Mouse (Mus musculus) retina, embryonic 14.5 days (tissue): ENCODE measurements around the gene Ubxn11.

Experiments used
- DNase-seq: peaks from one replicate; pipeline ENCODE4 v3.0.0-alpha.2; 2015; ENCODE audit warnings: low spot score

Gene Ubxn11

DNA sequence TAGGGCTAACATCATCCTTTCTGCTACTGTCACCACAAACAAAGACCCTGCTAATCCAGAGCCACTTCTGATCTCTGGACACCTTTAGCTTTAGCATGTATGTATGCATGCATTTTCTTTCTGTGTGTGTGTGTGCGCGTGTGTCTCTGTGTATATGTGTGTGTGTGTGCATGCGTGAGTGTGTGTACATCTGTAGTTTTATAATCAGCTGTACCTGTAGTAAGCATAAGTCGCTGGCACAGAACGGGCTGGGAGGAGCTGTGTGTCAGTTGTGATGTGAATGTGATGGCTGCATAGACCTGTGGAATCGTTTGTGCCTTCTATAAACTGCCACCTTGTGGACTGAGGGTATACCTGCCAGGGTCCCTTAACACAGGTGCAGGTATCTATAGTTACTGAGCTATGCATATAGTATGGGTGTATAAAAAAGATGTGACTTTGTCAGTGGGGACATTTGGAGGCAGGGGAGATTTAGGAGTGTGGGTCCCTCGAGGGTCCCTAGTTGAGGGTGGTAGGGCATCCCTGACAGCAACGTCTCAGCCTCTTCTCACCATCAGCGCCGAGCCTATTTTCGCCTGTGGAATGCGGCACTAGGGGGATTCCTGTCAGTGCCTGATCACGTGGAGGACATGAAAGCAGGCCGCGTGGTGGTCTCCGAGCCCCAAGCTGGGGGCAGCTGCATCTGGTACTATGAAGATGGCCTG is 11.7 kb upstream of the Ubxn11 start:
- DNase-seq = no peak

DNA sequence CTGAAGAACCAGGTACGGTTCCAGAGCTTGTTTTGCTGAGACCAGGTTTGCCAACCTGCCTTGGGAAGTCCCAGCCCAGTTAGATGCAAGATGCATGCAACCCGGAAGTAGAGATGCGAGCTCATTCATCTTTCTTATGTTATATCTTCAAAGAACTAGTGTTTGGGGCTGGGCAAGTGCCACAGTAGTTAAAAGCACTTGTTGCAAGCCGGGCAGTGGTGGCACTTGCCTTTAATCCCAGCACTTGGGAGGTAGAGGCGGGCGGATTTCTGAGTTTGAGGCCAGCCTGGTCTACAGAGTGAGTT is 11.2 kb upstream of the Ubxn11 start:
- no peak for DNase-seq

DNA sequence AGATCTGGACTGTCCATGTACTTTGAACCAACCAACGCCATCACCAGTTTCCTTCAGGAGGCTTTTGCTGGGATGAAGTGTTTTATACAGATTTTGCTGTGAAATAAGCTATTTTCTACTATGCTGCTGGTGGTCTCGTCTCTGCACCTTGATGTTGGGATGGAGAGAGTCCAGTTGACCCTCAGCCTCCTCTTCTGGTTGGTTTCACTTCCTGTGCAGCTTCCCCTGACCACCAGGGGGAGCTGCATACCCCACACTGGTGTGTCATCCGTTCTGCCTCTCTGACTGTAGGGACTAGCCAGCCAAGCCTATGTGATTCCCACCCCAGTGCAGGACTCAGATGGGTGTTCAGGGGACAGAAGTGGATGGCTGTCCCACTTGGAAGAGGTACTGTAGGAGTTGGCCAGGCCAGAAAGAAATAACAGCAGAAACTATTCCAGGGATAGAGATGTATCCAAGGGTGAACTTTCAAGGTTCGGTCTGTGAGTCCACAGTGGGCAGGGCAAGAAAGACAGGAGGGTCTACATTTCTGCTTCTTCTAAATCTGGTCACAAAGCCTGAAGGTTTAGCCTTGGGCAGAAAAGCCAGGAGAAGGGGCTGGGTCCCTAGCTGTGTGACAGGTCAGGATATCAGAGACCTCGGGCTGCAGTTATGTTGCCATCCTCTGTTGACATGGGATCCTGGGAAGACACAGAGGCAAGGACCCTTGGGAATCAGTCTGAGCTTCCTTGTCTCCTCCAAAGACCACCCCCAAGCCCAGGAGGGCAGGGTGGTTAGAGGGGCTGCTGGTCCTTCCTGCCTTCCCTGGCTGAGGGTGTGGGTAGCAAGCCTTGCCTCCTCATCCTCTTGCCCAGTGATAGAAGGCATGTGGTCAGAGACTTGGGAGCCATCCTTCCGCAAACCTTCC is 9.7 kb upstream of the Ubxn11 start:
- DNase-seq = peak; percentile 70

DNA sequence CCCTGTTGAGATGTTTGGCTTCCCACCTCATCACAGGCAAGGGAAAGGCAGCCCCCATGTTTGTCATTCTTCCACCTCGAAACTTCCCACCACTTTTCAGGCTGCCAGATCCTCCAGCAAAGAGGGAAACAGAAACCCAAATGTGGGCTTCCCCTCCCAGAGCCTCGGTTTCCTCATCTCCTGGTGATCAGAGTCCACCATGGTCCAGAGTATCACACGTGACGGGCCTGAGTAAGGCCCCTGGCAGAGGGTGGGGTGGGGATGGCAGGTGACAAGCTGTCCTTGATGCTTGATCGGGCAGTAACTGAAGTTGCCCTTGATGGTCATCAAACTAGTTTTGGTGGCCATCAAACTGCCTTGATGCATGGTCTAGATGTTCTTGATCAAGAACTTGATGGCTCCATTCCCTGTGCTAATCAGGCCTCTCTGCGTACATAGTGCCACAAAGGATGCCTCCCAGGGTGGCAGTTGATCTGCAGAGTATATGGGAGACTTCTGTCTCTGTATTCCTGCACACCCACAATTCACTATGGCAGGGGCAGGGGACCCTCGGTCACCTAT is 8.3 kb upstream of the Ubxn11 start:
- no peak for DNase-seq

DNA sequence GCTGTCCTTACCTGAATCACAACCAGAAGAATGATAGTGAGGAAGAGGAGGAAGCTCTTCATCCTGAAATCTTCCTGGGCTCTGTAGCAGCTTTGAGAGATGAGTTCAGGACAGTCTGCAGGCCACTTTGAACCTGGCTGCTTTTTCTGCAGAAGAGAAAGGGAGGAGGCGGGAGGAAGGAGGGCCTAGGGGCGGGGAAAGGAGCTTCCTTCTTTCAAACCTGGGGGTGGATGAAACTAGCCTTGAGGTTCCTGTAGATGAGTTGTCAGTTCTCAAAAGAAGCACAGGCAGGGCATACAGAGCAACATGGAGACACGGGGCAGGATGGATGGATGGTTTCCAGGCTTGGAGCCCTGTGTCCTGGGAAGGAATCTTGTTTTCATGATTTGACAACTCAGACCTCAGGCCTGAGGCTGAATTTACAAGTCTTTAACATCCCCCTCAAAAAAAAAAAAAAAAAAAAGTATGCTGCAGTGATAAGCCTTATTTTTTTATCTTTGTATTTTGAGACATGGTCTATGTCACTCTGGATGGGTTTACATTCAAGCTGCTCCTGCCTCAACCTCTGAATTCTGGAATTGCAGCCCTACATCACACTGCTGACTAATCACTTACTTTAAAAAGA is 7.3 kb upstream of the Ubxn11 start, which contains the start of gene Cd52:
Gene Cd52, minus strand, starts transcription at position 160 of the 625 bp plus-strand sequence.
- no peak for DNase-seq

DNA sequence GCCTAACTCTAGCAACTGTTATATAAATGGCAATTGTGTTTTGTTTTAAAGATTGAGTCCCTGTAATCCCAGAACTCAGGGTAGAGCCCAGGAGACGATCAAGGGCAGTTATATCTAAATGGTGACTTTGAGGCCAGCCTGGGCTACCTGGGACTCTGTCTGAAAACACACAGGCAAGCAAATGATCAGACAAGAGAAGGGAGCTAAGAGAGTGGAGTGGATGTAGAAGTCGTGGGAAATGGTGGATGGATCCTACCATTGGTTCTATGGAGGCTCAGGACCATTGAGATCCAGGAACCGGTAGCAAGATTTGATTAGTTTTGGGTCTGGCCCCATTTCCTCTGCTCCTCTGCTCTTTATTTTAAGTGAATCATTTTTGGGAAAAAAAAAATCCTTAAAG is 6.2 kb upstream of the Ubxn11 start:
- no peak for DNase-seq

DNA sequence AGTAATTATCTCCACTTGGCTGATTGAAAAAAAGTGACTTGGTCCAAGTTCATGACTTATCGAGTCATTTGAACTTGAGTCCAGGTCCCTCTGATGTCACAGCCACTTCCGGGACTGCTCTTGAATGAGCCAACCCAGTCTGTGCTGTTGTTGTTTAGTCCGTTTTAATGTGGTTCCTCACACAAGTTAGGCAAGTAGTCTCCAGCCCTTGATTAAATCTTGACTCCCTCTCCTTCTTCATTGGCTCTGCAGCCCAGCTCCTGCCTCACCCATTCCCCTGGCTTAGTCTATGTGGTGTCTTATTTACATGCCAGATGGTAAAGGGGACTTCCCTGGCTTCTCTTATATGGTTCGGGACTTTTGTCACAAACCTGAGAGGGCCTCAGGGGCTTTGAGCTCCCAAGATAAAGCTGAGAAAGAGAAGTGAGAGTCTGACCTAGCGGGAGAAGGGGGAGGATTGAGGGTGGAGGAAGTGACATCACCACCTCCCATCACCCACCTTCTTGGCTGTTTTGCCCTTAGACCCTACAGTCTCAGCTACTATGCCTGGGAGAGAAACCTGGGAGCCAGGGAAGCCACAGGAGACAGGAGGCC is 5.3 kb upstream of the Ubxn11 start:
- no peak for DNase-seq

DNA sequence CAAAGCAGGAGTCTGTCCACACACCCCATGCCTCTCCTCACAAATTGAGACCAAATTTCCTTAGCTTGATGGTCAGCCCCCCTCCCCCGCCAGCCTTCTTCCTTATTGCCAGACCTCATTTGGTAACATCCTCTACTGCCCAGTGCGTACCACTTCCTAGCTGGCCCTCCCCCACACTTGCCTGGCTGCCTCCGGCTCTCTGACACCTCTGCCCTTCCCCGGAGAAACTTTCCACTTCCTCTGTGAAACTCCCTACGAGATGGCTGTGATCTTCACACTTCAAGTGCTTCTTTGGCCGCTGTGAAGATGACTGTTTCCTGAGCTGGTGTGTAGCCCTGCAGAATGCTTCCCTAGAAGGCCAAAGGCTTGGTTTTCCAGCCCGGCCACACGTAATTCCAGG is 3.7 kb upstream of the Ubxn11 start:
- DNase-seq = no peak

DNA sequence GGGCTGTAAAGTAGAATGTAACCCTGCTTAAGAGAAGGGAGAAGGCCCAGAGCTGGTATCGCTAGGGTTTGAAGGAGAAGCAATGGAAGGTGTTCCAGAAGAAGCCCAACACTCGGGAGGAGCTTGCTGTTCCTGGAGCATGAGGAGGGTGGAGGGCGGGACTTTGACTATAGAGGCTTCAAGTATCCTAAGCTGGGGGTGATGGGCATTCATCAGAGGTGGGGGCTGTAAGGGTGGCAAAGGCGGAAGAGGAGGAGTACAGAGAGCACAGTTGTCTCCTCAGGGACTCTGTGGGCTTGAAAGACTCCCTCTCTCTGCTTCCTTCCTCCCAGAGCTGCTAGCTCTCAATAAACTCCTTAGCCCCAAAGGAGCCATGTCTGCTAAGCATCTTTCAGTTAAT is 2.1 kb upstream of the Ubxn11 start:
- no peak for DNase-seq

DNA sequence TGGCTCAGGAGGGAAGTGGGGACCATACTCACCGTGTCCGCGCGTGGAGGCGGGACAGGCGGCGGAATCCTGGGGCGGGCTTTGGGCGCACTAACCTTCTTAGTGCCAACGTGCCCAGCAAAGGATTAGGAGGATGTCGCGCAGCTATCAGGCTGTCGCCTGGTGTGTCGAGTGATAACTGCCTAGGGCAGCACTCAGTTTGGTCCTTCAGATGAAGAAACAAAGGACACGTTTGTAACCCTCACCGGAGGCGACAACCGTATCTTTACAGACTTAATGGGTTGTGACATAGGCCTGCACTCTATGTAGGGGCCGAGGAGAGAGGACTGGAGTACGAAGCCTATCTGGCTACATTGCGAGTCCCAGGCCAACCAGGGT is 361 bp downstream of the Ubxn11 start:
- DNase-seq = no peak

DNA sequence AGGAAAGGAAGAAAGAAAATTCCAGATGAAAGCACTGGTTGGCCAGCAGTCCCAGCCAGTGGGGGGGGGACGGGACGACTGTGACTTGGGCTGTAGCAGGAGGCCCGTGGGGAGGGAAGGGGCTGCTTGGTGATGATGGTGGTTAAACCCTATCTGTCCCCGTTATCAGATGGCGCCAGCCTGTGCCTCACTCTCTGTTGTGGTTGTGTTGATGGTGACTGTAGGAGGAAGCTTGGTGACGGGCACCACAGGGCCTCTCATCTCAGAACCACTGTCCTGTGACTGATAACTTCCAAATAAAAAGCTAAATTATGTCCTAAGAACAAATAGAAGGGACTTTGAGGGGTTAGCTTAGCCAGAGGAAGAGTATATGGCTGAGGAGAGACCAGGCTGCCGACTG is 3.7 kb downstream of the Ubxn11 start:
- no peak for DNase-seq

DNA sequence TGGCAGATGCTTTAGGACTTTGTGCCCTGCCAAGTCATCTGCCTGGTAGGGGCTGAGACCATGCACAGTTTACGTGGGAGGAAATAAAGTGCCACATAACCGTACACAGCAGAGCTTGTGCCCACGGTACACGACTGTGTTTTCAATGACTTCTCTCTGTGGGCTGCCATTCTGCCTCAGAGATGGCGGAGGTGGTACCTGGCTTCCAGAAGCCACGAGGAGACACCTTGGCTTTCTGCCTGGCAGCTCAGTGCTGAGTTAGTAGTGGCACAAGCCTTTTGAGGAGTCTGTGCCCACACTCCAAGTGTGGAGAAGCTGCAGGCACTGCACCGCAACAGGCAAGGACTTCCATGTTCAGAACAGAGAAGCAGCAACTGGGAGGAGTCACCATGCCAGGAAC is 5.4 kb downstream of the Ubxn11 start:
- DNase-seq = no peak

DNA sequence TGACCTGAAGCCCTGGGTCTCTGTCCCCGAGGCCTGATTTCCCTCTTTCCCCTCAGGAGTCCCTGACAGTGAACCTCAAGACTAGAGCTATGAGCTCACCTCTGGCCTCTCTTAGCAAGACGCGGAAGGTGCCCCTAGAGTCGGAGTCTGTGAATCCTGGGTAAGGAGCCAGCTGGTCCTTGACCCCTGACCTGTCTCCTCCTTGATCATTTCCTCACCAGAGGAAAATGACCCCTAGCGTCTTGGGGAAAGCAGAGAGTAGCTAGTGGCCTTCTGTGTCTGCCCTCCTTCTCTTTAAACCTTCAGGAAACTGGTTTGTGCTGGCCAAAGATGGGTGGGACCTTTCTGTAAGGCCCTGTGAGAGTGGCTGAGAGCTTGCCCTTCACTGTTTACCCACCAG is 5.8 kb downstream of the Ubxn11 start:
- DNase-seq = no peak

DNA sequence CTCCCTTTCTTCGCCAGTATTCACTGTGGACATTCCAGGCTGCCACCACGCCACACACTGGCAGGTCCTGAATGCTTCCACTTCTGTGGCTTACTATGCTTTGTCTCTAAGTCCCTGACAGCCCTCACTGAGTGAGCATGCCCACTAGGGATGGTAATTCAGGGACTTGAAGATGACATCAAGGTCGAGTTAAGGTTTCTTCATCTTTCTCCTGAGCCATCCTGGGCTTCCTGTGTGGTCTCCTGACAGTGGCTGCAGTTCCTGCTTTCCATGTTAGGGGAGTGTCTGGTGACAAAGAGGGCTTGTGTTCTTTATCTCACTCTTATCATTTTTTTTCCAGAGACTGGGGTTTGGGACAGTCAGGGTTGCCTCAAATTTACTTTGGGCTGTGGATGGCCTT is 8.3 kb downstream of the Ubxn11 start:
- DNase-seq = no peak

DNA sequence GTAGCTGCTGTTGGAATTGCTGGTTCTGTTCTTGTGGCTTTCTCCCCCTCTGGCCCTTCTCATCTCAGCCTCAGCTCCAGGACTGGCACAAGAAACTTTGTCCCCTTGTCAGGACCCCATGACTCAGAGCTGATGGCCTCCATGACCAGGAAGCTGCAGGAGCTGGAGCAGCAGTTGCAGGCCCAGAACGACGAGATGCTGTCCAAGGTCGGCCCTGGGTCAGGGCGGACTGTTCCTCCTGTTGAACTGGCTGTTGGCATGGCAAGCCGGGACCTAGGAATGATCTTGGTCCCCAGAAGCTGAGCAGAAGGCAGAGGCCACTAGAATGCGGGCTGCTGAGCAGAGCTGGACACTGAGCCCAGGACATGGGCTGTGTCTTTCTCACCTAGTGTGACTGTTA is 10.0 kb downstream of the Ubxn11 start:
- no peak for DNase-seq

DNA sequence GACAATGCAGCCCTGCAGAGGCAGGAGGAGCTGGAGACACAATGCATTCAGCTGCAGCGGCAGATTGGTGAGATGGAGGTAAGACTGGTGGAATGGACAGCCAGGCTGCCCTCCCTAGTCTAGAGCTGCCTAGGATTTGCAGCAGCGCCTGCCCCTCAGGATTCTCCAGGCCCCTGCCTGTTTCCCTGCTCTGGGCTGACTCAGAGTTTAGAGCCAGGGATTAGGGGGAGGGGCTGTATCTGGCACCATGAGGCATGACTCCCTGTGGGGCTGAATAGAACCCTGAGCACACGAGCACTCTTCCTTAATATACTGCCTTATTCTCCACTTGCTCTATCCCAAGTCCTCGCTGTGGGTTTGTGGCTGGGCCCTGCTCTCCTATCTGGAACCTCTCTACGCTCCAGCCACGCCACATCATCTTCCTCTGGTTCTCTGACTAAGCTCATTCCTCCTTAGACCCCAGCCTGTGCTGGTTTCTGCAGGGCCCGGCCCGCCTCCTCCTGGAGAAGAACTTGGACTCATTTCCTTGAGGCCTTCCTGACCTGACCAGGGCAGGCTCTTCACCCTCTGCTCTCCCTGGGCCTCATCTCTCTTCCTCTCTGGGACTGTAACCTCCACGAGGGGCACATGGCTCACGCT is 11.1 kb downstream of the Ubxn11 start:
- peak; percentile 31 for DNase-seq

DNA sequence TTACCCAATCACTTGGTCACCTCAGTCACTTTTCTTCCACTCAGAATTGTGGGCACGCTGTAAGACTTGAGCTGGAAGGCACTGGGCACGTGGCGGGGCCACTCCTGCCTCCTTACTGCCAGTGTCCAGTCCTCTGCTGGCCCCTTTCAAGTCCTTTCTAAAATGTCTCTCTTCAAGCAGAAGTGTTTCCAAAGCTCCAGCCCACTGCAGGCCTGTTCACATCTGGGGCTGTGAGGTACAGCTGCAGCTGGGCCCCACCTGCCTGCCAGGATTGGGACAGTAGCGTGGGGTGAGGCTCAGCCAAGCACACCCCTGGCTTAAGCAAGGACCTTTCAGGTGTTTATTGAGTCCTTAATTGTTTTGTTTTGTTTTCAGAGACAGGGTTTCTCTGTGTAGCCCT is 11.7 kb downstream of the Ubxn11 start:
- no peak for DNase-seq

DNA sequence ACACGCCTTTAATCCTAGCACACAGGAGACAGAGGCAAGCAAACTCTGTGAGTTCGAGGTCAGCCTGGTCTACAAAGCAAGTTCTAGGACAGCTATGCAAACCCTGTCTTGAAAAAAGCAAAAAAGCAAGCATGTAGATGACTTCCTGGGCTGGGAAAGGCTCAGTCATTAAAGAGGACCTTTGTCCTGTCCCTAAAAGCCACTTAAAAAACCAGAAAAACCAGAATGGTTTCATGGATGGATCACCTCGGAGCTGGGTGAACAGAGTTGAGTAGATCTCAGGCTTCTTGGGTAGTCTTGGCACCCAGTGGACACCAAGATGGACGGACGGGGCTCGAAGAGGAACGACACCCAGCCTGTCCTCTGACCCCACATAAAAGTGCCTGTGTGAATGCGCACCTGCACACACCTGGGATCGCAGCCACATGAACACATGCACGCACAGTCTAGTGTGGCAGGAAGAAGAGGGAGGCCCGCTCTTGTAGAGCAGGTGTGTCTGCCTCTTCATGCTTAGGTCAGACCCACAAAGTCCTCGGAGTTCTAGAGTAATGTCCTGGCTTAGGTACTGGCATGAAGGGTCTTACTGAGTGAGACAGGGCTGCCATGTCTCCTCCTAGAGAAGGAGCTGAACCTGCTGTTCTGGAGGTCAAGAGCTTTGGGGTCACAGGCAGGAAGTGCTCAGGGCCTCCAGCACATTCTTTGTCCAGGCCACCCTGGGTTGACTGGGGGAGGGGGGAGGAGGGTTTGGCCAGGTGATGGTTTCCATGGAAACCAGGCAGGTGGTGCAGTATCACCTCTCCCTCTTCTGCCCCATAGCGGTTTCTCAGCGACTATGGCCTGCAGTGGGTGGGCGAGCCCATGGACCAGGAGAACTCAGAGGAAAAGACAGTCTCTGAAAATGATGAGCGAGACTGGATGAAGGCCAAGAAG is 13.1 kb downstream of the Ubxn11 start:
- no peak for DNase-seq

DNA sequence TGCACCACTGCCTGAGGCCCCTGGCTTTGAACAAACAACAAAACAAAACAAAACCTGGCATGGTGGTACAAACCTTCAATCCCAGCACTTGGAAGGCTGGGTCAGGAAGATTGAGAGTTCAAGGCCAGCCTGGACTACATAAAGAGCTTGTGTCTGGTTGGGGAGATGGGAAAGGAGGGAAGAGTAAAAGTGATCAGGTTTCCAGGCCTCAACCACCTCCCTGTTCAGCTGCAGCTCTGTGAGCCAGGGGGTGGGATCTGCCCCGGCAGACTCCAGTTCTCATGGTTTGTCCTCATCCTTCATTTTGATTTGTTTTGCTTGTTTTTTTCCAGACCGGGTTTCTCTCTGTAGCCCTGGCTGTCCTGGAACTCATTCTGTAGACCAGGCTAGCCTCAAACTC is 14.1 kb downstream of the Ubxn11 start:
- DNase-seq = no peak

DNA sequence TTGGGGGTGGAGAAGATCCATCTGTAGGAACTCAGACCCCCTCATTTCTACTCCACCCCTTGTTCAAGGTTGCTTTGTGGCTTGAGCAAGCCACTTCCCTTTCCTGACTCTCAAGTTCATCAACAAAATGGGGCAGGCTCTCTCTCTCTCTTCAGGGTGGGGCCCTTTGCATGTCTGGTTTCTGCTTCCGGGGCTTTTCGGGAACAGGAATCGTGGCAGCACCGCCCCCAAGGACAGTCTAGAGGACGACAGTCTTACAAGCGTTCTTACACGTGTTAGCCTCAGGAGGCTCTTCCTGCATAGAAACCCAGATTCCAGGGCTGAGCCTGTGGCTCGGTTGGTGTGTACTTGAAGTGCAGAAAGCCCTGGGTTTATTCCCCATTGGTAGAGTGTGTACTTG is 14.6 kb downstream of the Ubxn11 start:
- DNase-seq = no peak
